Mouse (Mus musculus): ENCODE measurements at regions not wholly inside any gene's neighbourhood (a gene's known extent, or its start where the extent isn't known, plus 50 kb on each side); places are given as distances from the start of the nearest gene placed in this dataset.
A peak's percentile ranks its signal among the peaks of the same experiment; 100 is the strongest.

DNA sequence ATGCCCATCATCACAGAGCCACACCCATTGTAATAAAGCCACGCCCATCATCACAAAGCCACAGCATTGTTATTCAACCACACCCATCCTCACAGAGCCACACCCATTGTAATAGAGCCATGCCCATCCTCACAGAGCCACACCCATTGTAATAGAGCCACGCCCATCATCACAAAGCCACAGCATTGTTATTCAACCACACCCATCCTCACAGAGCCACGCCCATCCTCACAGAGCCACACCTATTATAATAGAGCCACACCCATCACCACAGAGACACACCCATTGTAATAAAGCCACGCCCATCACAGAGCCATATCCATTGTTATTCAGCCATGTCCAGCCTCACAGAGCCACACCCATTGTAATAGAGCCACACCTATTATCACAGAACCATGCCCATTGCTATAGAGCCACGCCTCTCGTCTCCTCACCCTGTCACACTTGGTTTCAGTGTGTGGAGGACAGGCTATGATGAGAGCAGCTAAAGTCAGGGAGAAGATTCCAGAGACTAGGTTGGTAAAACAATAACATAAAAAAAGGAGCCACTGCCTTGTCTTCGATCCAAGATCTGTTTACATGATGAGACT is 85.6 kb downstream of the Gxylt1 start:
- Histone ChIP-seq H3K4me3 (ENCODE audit: low read depth, low read length) (no peak overlapping the region), H3K4me2 (ENCODE audit: low read depth, low read length) (no peak overlapping the region), H3K4me1 (ENCODE audit: control insufficient read depth, insufficient read depth, low read length) (no peaks in the 10 kb centered on the region), H3K9me3 (replicated peaks; ENCODE audit: control insufficient read depth, low read length) (no peaks in the 10 kb centered on the region), H3K27me3 (ENCODE audit: control insufficient read depth, insufficient read depth, low read length) (no peaks in the 10 kb centered on the region), H3K36me3 (replicated peaks; ENCODE audit: control insufficient read depth, insufficient read depth, low read depth, low read length) (no peaks in the 10 kb centered on the region), H3K27ac (replicated peaks; ENCODE audit: low read depth, low read length) (no peak overlapping the region), H3K9ac (replicated peaks; ENCODE audit: low read length) (no peak overlapping the region)
- DNase-seq (ENCODE audit: low spot score) (no peak), ATAC-seq (replicated peaks; ENCODE audit: insufficient number of reproducible peaks, low FRiP score, low TSS enrichment, low read depth) (no peak)
- WGBS = 83% methylated on average over 7 of the region's 7 CpGs

DNA sequence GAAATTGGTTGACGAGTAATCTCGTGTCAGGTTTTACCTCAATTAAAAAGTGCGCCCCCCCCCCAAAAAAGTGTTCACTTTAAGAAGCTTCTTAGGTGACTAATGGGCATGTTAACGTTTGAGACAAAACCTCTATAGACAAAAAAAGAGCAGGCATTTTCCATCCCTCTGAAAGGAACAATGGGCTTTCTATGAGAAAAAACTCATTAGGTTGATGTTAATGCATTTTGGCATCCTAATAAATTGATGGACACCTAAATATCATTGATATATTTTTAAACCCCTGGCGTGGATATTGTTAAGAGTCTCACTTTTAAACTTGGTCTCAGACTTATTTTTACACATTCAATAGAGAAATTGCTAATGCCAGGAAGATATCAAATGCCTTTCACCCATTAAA is 98.8 kb downstream of the Gxylt1 start:
- Histone ChIP-seq H3K36me3 (replicated peaks; ENCODE audit: control insufficient read depth, insufficient read depth, low read depth, low read length) (no peaks in the 10 kb centered on the region), H3K4me3 (ENCODE audit: low read depth, low read length) (no peak overlapping the region), H3K9ac (replicated peaks; ENCODE audit: low read length) (no peak overlapping the region), H3K4me1 (ENCODE audit: control insufficient read depth, insufficient read depth, low read length) (no peaks in the 10 kb centered on the region), H3K27ac (replicated peaks; ENCODE audit: low read depth, low read length) (no peak overlapping the region), H3K27me3 (ENCODE audit: control insufficient read depth, insufficient read depth, low read length) (no peaks in the 10 kb centered on the region), H3K4me2 (ENCODE audit: low read depth, low read length) (no peak overlapping the region), H3K9me3 (replicated peaks; ENCODE audit: control insufficient read depth, low read length) (no peaks in the 10 kb centered on the region)
- 82% methylated on average over 5 of the region's 5 CpGs for WGBS
- ATAC-seq (replicated peaks; ENCODE audit: insufficient number of reproducible peaks, low FRiP score, low TSS enrichment, low read depth) = no peak
- DNase-seq (ENCODE audit: low spot score) = no peak

DNA sequence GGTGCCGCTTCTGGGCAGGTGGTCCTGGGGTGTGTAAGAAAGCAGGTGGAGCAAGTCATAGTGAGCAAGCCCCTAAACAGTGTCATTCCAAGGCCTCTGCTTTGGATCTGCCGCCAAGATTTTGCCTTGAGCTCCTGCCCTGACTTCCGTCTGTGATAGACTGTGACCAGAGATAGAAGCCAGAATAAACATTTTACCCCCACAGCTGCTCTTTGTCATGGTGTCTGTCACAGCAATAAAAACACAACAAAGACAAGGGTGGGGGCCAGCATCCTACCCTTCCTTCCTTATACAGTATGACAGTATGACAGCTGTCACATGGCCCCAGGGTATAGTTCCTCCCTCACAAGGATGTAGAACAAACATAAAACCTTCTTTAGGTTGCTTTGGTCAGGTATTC is 106.2 kb downstream of the Gxylt1 start:
- ATAC-seq (replicated peaks; ENCODE audit: insufficient number of reproducible peaks, low FRiP score, low TSS enrichment, low read depth) = no peak
- H3K4me3 ChIP-seq (ENCODE audit: low read depth, low read length) = no peak overlapping the region

DNA sequence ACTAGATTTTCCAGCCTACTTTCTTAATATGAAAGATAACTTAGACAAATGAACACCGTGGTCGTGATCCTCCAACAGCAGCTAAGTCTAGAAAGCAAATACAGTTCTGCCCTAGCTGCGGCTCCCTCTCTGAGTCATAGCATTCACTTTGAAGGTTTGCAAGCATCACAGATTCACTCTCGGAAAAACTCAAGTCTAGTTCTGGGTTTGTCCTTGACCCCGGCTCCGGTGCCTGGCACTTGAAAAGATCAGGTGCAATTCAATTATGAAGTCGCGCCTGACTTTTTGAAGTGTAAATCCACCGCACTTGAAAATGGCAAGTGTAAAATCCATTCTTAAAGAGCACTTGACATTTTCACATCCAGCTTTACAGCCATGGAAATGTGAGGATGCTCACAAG is 107.5 kb downstream of the Gxylt1 start:
- no peak for ATAC-seq (replicated peaks; ENCODE audit: insufficient number of reproducible peaks, low FRiP score, low TSS enrichment, low read depth)
- H3K4me2 ChIP-seq (ENCODE audit: low read depth, low read length) = no peak overlapping the region
- no peak overlapping the region for H3K4me3 ChIP-seq (ENCODE audit: low read depth, low read length)
- no peak overlapping the region for H3K9ac ChIP-seq (replicated peaks; ENCODE audit: low read length)
- H3K36me3 ChIP-seq (replicated peaks; ENCODE audit: control insufficient read depth, insufficient read depth, low read depth, low read length) = no peaks in the 10 kb centered on the region
- no peak overlapping the region for H3K27ac ChIP-seq (replicated peaks; ENCODE audit: low read depth, low read length)
- whole genome bisulfite sequencing = 92% methylated on average over 9 of the region's 9 CpGs
- no peaks in the 10 kb centered on the region for H3K4me1 ChIP-seq (ENCODE audit: control insufficient read depth, insufficient read depth, low read length)
- no peaks in the 10 kb centered on the region for H3K9me3 ChIP-seq (replicated peaks; ENCODE audit: control insufficient read depth, low read length)
- no peaks in the 10 kb centered on the region for H3K27me3 ChIP-seq (ENCODE audit: control insufficient read depth, insufficient read depth, low read length)
- DNase-seq (ENCODE audit: low spot score) = no peak

More for the DNA sequence above, 106.2 kb downstream of the Gxylt1 start:
- Histone ChIP-seq H3K4me2 (ENCODE audit: low read depth, low read length) (no peak overlapping the region), H3K4me1 (ENCODE audit: control insufficient read depth, insufficient read depth, low read length) (no peaks in the 10 kb centered on the region), H3K9ac (replicated peaks; ENCODE audit: low read length) (no peak overlapping the region), H3K9me3 (replicated peaks; ENCODE audit: control insufficient read depth, low read length) (no peaks in the 10 kb centered on the region), H3K27me3 (ENCODE audit: control insufficient read depth, insufficient read depth, low read length) (no peaks in the 10 kb centered on the region), H3K27ac (replicated peaks; ENCODE audit: low read depth, low read length) (no peak overlapping the region), H3K36me3 (replicated peaks; ENCODE audit: control insufficient read depth, insufficient read depth, low read depth, low read length) (no peaks in the 10 kb centered on the region)
- WGBS = 94% methylated on average over 3 of the region's 3 CpGs
- no peak for DNase-seq (ENCODE audit: low spot score)

DNA sequence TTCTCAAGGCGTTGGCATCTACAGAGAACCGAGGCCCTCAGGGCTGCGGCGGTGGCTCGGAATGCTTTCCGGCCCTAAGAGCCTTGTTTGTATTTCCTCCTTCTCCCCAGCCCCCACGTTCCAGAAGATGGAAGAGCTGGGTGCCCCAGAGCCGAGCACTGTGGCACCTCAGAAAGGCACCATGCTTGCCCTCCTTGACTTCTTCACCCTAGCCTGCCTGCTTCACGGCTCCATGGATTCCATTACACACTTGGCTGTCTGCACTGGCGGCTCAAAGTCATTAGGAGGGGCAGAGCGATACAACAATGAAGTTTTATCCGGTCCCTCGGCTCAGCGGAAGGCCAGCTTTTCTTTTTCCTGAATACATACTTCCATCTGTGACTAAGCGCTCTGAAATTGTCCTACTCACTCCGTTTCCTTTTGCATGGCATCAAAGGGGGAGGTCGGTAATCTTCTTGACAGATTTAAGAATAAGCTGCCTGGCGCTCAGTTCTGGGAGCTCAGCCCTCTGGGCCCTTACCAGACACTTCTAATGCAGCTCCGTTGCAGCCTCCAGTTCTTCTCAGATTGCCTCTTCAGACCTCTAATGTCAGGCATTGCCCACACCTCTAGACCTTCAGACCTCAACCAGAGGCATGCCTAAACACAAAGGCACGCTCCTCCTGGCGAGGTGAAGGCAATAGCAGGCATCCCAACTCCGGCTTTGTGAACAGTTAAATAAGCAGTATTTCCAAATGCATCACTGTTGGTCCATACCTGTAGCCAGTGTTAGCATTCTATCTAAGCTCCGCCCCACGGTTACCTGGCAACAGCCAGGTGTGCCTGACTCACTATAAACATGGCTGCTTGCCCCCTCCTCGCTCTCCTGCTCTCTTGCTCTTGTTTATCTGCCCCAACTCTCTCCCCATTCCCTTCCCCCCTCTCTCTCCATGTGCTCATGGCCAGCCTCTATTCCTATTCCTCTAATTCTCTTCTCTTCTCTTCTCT is 112.8 kb downstream of the Gxylt1 start:
- Histone ChIP-seq H3K27me3 (ENCODE audit: control insufficient read depth, insufficient read depth, low read length) (no peaks in the 10 kb centered on the region), H3K4me1 (ENCODE audit: control insufficient read depth, insufficient read depth, low read length) (no peaks in the 10 kb centered on the region), H3K9me3 (replicated peaks; ENCODE audit: control insufficient read depth, low read length) (no peaks in the 10 kb centered on the region), H3K4me3 (ENCODE audit: low read depth, low read length) (no peak overlapping the region), H3K4me2 (ENCODE audit: low read depth, low read length) (no peak overlapping the region), H3K27ac (replicated peaks; ENCODE audit: low read depth, low read length) (no peak overlapping the region), H3K36me3 (replicated peaks; ENCODE audit: control insufficient read depth, insufficient read depth, low read depth, low read length) (no peaks in the 10 kb centered on the region), H3K9ac (replicated peaks; ENCODE audit: low read length) (no peak overlapping the region)
- WGBS = 77% methylated on average over 25 of the region's 25 CpGs
- peak; percentile 9 for DNase-seq (ENCODE audit: low spot score)
- ATAC-seq (replicated peaks; ENCODE audit: insufficient number of reproducible peaks, low FRiP score, low TSS enrichment, low read depth) = 0 out of 2 replicates have a peak, but pooled peaks have one; percentile 29

DNA sequence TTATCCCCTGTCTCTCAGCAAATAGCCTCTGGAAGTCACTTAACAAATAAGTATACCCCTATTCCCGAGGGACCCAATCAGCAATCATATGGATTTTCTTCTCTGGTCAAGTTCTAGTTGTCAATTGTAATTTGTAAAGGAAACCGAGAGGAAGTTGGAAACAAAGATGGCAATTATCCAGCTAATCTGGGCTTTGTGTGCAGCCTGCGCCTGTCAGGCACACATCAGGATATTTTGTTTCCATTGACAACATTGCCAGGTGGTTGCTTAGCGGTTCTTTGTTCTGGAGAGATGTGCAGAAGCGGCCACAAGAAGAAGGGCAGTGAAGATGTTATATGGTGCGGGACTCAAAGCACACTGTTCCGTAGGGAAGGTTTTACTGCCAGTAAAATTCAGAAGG is 113.7 kb downstream of the Gxylt1 start:
- Histone ChIP-seq H3K4me3 (ENCODE audit: low read depth, low read length) (no peak overlapping the region), H3K27me3 (ENCODE audit: control insufficient read depth, insufficient read depth, low read length) (no peaks in the 10 kb centered on the region), H3K9ac (replicated peaks; ENCODE audit: low read length) (no peak overlapping the region), H3K4me1 (ENCODE audit: control insufficient read depth, insufficient read depth, low read length) (no peaks in the 10 kb centered on the region), H3K9me3 (replicated peaks; ENCODE audit: control insufficient read depth, low read length) (no peaks in the 10 kb centered on the region), H3K36me3 (replicated peaks; ENCODE audit: control insufficient read depth, insufficient read depth, low read depth, low read length) (no peaks in the 10 kb centered on the region), H3K4me2 (ENCODE audit: low read depth, low read length) (no peak overlapping the region), H3K27ac (replicated peaks; ENCODE audit: low read depth, low read length) (no peak overlapping the region)
- 66% methylated on average over 7 of the region's 7 CpGs for WGBS
- DNase-seq (ENCODE audit: low spot score) (peak; percentile 48), ATAC-seq (replicated peaks; ENCODE audit: insufficient number of reproducible peaks, low FRiP score, low TSS enrichment, low read depth) (no peak; the same call in 1 of the 2 replicates)

DNA sequence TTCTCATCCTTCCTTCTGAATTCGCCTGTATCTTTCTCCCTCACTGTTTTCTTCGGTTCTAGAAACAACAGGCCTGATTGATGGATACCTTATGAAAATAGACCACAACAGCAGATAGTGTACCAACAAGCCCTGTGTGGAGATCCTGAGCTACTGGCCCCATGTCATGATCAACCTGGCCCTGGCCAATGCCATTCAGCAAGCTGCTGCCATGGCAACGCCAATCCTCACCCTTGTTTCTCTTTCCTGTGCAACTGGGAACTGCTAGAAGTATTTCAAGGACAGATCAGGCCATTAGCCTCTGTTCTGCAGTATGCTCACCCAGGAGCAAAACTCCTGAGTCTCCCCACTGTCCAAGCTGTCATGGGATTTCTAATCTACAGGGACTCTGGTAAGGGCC is 119.2 kb downstream of the Gxylt1 start:
- Histone ChIP-seq H3K9ac (replicated peaks; ENCODE audit: low read length) (no peak overlapping the region), H3K27me3 (ENCODE audit: control insufficient read depth, insufficient read depth, low read length) (no peaks in the 10 kb centered on the region), H3K27ac (replicated peaks; ENCODE audit: low read depth, low read length) (no peak overlapping the region), H3K4me3 (ENCODE audit: low read depth, low read length) (no peak overlapping the region), H3K9me3 (replicated peaks; ENCODE audit: control insufficient read depth, low read length) (no peaks in the 10 kb centered on the region), H3K4me1 (ENCODE audit: control insufficient read depth, insufficient read depth, low read length) (no peaks in the 10 kb centered on the region), H3K36me3 (replicated peaks; ENCODE audit: control insufficient read depth, insufficient read depth, low read depth, low read length) (no peaks in the 10 kb centered on the region), H3K4me2 (ENCODE audit: low read depth, low read length) (no peak overlapping the region)
- ATAC-seq (replicated peaks; ENCODE audit: insufficient number of reproducible peaks, low FRiP score, low TSS enrichment, low read depth) = no peak
- WGBS = 87% methylated on average over 3 of the region's 3 CpGs
- DNase-seq (ENCODE audit: low spot score) = no peak

DNA sequence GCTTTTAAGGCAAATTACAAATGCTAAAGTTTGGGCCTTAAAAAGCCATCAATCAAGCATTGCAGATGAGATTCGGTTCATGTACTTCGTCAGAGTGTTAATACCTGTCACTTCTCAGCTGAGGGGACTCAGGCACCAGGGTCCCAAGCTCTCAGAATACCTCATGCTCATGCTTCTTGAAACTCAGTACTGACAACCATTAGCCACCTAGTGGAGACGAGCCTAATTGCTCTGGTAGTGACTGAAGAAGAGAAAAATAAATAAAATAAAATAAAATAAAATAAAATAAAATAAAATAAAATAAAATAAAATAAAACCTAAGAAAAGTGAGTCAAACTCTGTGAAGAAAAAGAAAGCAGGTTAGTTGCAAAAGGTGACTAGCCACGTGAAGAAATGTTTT is 121.0 kb downstream of the Gxylt1 start:
- 59% methylated on average over 4 of the region's 4 CpGs for WGBS
- DNase-seq (ENCODE audit: low spot score) (peak; percentile 26), ATAC-seq (replicated peaks; ENCODE audit: insufficient number of reproducible peaks, low FRiP score, low TSS enrichment, low read depth) (no peak)
- Histone ChIP-seq H3K27me3 (ENCODE audit: control insufficient read depth, insufficient read depth, low read length) (no peaks in the 10 kb centered on the region), H3K9me3 (replicated peaks; ENCODE audit: control insufficient read depth, low read length) (no peaks in the 10 kb centered on the region), H3K9ac (replicated peaks; ENCODE audit: low read length) (no peak overlapping the region), H3K27ac (replicated peaks; ENCODE audit: low read depth, low read length) (no peak overlapping the region), H3K4me3 (ENCODE audit: low read depth, low read length) (no peak overlapping the region), H3K4me1 (ENCODE audit: control insufficient read depth, insufficient read depth, low read length) (no peaks in the 10 kb centered on the region), H3K4me2 (ENCODE audit: low read depth, low read length) (no peak overlapping the region), H3K36me3 (replicated peaks; ENCODE audit: control insufficient read depth, insufficient read depth, low read depth, low read length) (no peaks in the 10 kb centered on the region)
